Mouse (Mus musculus): ENCODE measurements around the gene Fbln2.

DNA sequence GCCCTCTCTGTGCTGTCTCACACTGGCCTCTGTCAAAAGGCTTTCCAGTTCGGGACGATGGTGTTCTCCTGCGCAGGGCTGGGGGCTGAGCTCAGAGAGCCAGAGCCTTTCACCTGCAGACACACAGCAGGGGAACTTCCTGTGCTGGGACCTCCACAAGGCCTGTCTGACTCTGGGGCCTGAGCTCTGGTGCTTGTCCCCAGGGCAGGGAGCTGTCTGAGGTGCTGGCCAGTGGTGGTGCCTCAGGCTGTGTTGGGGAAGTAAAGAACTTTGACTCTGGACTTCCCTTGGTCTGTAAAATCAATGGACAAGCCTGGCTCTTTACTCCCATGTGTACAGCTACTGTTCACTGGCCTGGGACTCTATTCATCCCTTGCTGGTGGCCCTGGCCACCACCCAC, 8.8 kb downstream of the Fbln2 start:
- no peak for TF ChIP-seq CTCF (conservative IDR thresholded peaks at IDR 0.05; ENCODE audit: insufficient read depth, insufficient read length, low read depth, low read length)
- no peak for TF ChIP-seq POLR2A (IDR thresholded peaks at IDR 0.05; ENCODE audit: low read depth, low read length)
